In genomic region chr14:103537355-103538056, GRCm38 (mm10) we compare ENCODE assay signal across 8 mouse cellular contexts. TPM values are rescaled to one million over a fixed set of nuclear protein-coding genes. Genes with fewer than 3 reads are reported as not detected.
DNase-seq lines count a peak whose midpoint lies in the region; ATAC-seq and TF ChIP-seq lines count a peak whose summit lies in the region.

No protein-coding gene starts in this region.

- H3K27me3 ChIP-seq in kidney, postnatal 0 days (ENCODE audit: insufficient read depth, low read length): no peaks in the 10 kb centered on the region
- no peaks in the 10 kb centered on the region for H3K27me3 ChIP-seq in kidney, embryonic 16.5 days (ENCODE audit: insufficient read depth, low read length)
- H3K27me3 ChIP-seq in MEL (ENCODE audit: control insufficient read depth in 1 of 2, insufficient read depth in 2 of 2, low read length in 2 of 2): no peaks in the 10 kb centered on the region
- H3K27me3 ChIP-seq in neural tube, embryonic 11.5 days (ENCODE audit: control insufficient read depth, insufficient read depth, low read length): no peaks in the 10 kb centered on the region

- H3K9ac ChIP-seq in kidney, postnatal 0 days (ENCODE audit: low read depth, low read length): no peak overlapping the region
- no peak overlapping the region for H3K9ac ChIP-seq in kidney, embryonic 16.5 days (replicated peaks; ENCODE audit: low read length)
- H3K9ac ChIP-seq in MEL (ENCODE audit: control insufficient read depth, low read depth, low read length, poor library complexity, severe bottlenecking): no peak overlapping the region
- H3K9ac ChIP-seq in neural tube, embryonic 11.5 days (ENCODE audit: low read length): no peak overlapping the region

- TF ChIP-seq CTCF in kidney, postnatal 0 days (IDR thresholded peaks at IDR 0.05; ENCODE audit: low read depth): peak; percentile 75
- peak; percentile 15 to 88 (median 39); a peak in 5 of 6 replicates for TF ChIP-seq CTCF in MEL (IDR thresholded peaks at IDR 0.05 in 2 of 3, conservative IDR thresholded peaks at IDR 0.05 in 1 of 3; ENCODE audit: control insufficient read depth in 1 of 3, insufficient read depth in 1 of 3, low read depth in 2 of 3, low read length in 3 of 3, poor library complexity in 1 of 3, severe bottlenecking in 1 of 3)

- no peak for TF ChIP-seq POLR2A in MEL (IDR thresholded peaks at IDR 0.05; ENCODE audit: control insufficient read depth in 1 of 2, insufficient read depth in 1 of 2, low read depth in 1 of 2, low read length in 2 of 2, poor library complexity in 1 of 2)

- no peak overlapping the region for H3K27ac ChIP-seq in kidney, postnatal 0 days
- no peak overlapping the region for H3K27ac ChIP-seq in kidney, embryonic 16.5 days (ENCODE audit: low read length)
- H3K27ac ChIP-seq in MEL (ENCODE audit: control insufficient read depth, low read depth, low read length): no peak overlapping the region
- H3K27ac ChIP-seq in neural tube, embryonic 11.5 days (ENCODE audit: low read depth, low read length): no peak overlapping the region

- intact Hi-C loops in left cerebral cortex, postnatal 25 days (cut with DNase I): loop anchor here (1.0 to 10.0 kb wide), 5 partner anchors 22 to 525 kb away; no protein-coding TSS in a partner anchor

- no peaks in the 10 kb centered on the region for H3K4me1 ChIP-seq in kidney, postnatal 0 days (replicated peaks; ENCODE audit: insufficient read depth, low read length)
- no peaks in the 10 kb centered on the region for H3K4me1 ChIP-seq in kidney, embryonic 16.5 days (ENCODE audit: insufficient read depth, low read length)
- H3K4me1 ChIP-seq in MEL (ENCODE audit: control insufficient read depth in 1 of 2, insufficient read depth in 2 of 2, low read length in 2 of 2): no peaks in the 10 kb centered on the region
- no peaks in the 10 kb centered on the region for H3K4me1 ChIP-seq in neural tube, embryonic 11.5 days (ENCODE audit: control insufficient read depth, insufficient read depth, low read length)

- H3K4me2 ChIP-seq in kidney, postnatal 0 days (ENCODE audit: low read length): no peak overlapping the region
- no peak overlapping the region for H3K4me2 ChIP-seq in kidney, embryonic 16.5 days (replicated peaks; ENCODE audit: low read depth, low read length)
- no peak overlapping the region for H3K4me2 ChIP-seq in neural tube, embryonic 11.5 days (ENCODE audit: low read depth)

- H3K9me3 ChIP-seq in kidney, postnatal 0 days (replicated peaks; ENCODE audit: low read length): no peaks in the 10 kb centered on the region
- H3K9me3 ChIP-seq in kidney, embryonic 16.5 days (ENCODE audit: low read length): 0 out of 2 replicates have a peak, but pooled peaks cover 3% of the 10 kb centered on the region
- no peaks in the 10 kb centered on the region for H3K9me3 ChIP-seq in MEL (replicated peaks; ENCODE audit: insufficient read depth, low read length)
- H3K9me3 ChIP-seq in neural tube, embryonic 11.5 days (ENCODE audit: control insufficient read depth, low read length): no peaks in the 10 kb centered on the region; the same call in 1 of the 2 replicates

- no peak for ATAC-seq in kidney, postnatal 0 days (replicated peaks; ENCODE audit: low FRiP score, low read depth)
- ATAC-seq in kidney, embryonic 16.5 days (ENCODE audit: low FRiP score, low TSS enrichment): no peak
- peak; percentile 50; the same call in 1 of the 2 replicates for ATAC-seq in neural tube, embryonic 11.5 days (ENCODE audit: insufficient read depth, low FRiP score, low TSS enrichment)
- no peak for ATAC-seq in erythroid progenitor cell, adult 5-6 weeks (replicated peaks; ENCODE audit: low FRiP score, poor library complexity, severe bottlenecking)

- peak; percentile 94 for TF ChIP-seq RAD21 in MEL (IDR thresholded peaks at IDR 0.05; ENCODE audit: low read depth, low read length)

- peak; percentile 70 for DNase-seq in kidney, postnatal 0 days (ENCODE audit: low spot score)
- DNase-seq in MEL (ENCODE audit: low read depth, low spot score): peak; percentile 66
- DNase-seq in c-Kit-positive CD71-positive TER-119-positive erythroid progenitor cells, embryonic 14.5 days (ENCODE audit: low spot score): peak; percentile 40
- peak; percentile 33 to 55 for DNase-seq in frontal cortex, postnatal 25 days (ENCODE audit: low spot score in 2 of 2)
- peak; percentile 63 to 67 for DNase-seq in left cerebral cortex, postnatal 25 days (ENCODE audit: low spot score in 2 of 2)
- peak; percentile 54 for DNase-seq in neural tube, embryonic 11.5 days (ENCODE audit: low spot score)

- no peaks in the 10 kb centered on the region for H3K79me2 ChIP-seq in MEL (ENCODE audit: control insufficient read depth, insufficient read depth, low read length, poor library complexity)

- no peak overlapping the region for H3K4me3 ChIP-seq in kidney, postnatal 0 days (replicated peaks; ENCODE audit: low read depth, low read length)
- no peak overlapping the region for H3K4me3 ChIP-seq in kidney, embryonic 16.5 days (ENCODE audit: low read length)
- no peak overlapping the region for H3K4me3 ChIP-seq in MEL (ENCODE audit: control insufficient read depth in 1 of 2, insufficient read depth in 1 of 2, low read depth in 2 of 2, low read length in 2 of 2)
- H3K4me3 ChIP-seq in neural tube, embryonic 11.5 days (ENCODE audit: low read depth, low read length): no peak overlapping the region

- whole genome bisulfite sequencing in kidney, postnatal 0 days: 15% methylated on average over 13 of the region's 13 CpGs
- 15% methylated on average over 13 of the region's 13 CpGs for WGBS in kidney, embryonic 16.5 days
- 16% methylated on average over 13 of the region's 13 CpGs for WGBS in neural tube, embryonic 11.5 days

- H3K36me3 ChIP-seq in kidney, postnatal 0 days (ENCODE audit: insufficient read depth, low read length): no peaks in the 10 kb centered on the region
- no peaks in the 10 kb centered on the region for H3K36me3 ChIP-seq in kidney, embryonic 16.5 days (ENCODE audit: insufficient read depth, low read length)
- no peaks in the 10 kb centered on the region for H3K36me3 ChIP-seq in MEL (ENCODE audit: control insufficient read depth in 1 of 2, insufficient read depth in 2 of 2, low read length in 2 of 2)
- H3K36me3 ChIP-seq in neural tube, embryonic 11.5 days (ENCODE audit: control insufficient read depth, insufficient read depth, low read length): no peaks in the 10 kb centered on the region

- no peak for TF ChIP-seq EP300 in MEL (IDR thresholded peaks at IDR 0.05; ENCODE audit: low read depth in 1 of 2, low read length in 2 of 2)

TF ChIP-seq in MEL, 35 proteins besides CTCF, POLR2A, EP300 and RAD21:
- no peak for TF ChIP-seq MAFK (IDR thresholded peaks at IDR 0.05; ENCODE audit: borderline replicate concordance, low read depth, low read length)
- no peak for TF ChIP-seq GATA1 (IDR thresholded peaks at IDR 0.05; ENCODE audit: low read depth, low read length)
- peak; percentile 86 for TF ChIP-seq ZC3H11A (IDR thresholded peaks at IDR 0.05; ENCODE audit: low read depth, low read length)
- TF ChIP-seq SMC3 (IDR thresholded peaks at IDR 0.05; ENCODE audit: low read depth, low read length): peak; percentile 85
- no peak for TF ChIP-seq BHLHE40 (IDR thresholded peaks at IDR 0.05; ENCODE audit: borderline replicate concordance, low read depth, low read length)
- TF ChIP-seq CHD2 (IDR thresholded peaks at IDR 0.05; ENCODE audit: low read length): no peak
- TF ChIP-seq MYC (IDR thresholded peaks at IDR 0.05; ENCODE audit: low read depth, low read length): 0 out of 2 replicates have a peak, but pooled peaks have one; percentile 23

RNA-seq across cellular contexts. Expression of gene Scel, which starts 24.4 kb away (rescaled TPM):
- polyA plus RNA-seq in kidney, postnatal 0 days (2015; fragmentation: Nextera tagmentation; extraction: Ambion mirVana): 4.0 and 4.1 TPM in 2 replicates
- 2.2 and 2.7 TPM in 2 replicates for polyA plus RNA-seq in kidney, embryonic 16.5 days (2015; fragmentation: Nextera tagmentation; extraction: Ambion mirVana)
- total RNA-seq in MEL (2012; rRNA removed): not detected in 2 replicates
- not detected for polyA plus RNA-seq in MEL (2012; ENCODE audit: insufficient read depth in 1 of 2, insufficient read length in 2 of 2, low read depth in 1 of 2, low replicate concordance in 2 of 2, missing spikeins in 1 of 2)
- 1 to 10 TPM; 1.1 to 1.4 TPM for total RNA-seq in left cerebral cortex, postnatal 25 days (2021)
- 0.22 and 0.36 TPM in 2 replicates for polyA plus RNA-seq in neural tube, embryonic 11.5 days (2014; fragmentation: Nextera tagmentation; extraction: Ambion mirVana)
- not detected in 2 replicates for total RNA-seq in erythroid progenitor cell, adult 5-6 weeks (2015; ENCODE audit: low replicate concordance)
- 0.39 TPM in 1 of 2 replicates, not detected in the other for total RNA-seq in erythroid progenitor cell, adult 5-6 weeks (2017; ENCODE audit: low replicate concordance)
